Mouse (Mus musculus) neural tube, embryonic 10.5 days (tissue): ENCODE measurements around the gene Man1c1.

Source experiments
- DNase-seq: peaks from one replicate; pipeline ENCODE4 v3.0.0-alpha.2; 2017; ENCODE audit warnings: low spot score; ENCODE audit errors: extremely low spot score

The Man1c1 gene

GRCm38 (mm10) chr4:134641711-134642516 is 62.2 kb downstream of the Man1c1 start:
- no peak for DNase-seq

DNA sequence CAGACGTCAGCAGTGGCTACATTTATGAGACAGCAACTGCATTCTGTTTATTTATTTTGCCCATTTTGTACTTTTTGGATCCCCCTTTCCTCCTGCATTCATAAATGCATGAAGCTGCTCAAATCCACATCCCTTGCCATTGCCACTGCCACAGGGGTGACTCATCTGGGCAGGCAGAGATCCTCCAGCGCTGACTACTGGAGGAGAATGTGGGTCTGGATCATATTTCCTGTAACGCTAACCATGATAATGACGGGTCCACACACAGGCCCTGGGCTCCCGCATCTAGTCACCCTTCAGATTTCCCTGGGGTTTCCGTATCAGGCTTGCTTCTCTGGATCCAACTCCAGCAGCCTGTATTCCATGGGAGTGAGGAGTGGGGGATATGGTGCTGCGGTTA is 64.8 kb downstream of the Man1c1 start:
- no peak for DNase-seq

- DNase-seq, result no peak
Measured at GRCm38 (mm10) chr4:134638111-134638550, 66.0 kb downstream of the Man1c1 start.

- DNase-seq, result no peak
Measured at GRCm38 (mm10) chr4:134636406-134636805, 67.7 kb downstream of the Man1c1 start.

DNA sequence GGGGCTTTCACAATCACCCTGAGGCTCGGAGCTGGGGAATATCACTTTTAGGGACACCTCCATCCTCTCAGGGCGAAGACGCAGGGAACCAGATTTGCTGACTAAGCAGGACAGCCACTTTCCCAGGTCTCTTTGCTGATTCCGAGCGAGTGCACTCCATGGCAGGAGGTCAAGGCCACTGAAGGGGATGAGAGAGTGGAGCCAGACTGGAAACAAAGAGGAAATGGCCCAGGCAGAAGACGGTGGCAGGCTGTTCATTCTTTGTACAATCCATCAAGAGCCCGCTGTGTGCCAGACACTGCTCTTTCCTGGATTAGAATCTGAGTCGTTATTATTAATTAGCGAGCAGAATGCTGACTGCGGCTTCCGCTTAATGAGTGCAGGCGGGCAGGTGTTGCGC is 70.1 kb downstream of the Man1c1 start:
- peak; percentile 35 for DNase-seq

- peak; percentile 41 for DNase-seq
Measured at GRCm38 (mm10) chr4:134632131-134632711, 71.9 kb downstream of the Man1c1 start.

GRCm38 (mm10) chr4:134631471-134632130 is 72.5 kb downstream of the Man1c1 start:
- no peak for DNase-seq

- DNase-seq, result no peak
Measured at GRCm38 (mm10) chr4:134628575-134629384, 75.3 kb downstream of the Man1c1 start.

DNA sequence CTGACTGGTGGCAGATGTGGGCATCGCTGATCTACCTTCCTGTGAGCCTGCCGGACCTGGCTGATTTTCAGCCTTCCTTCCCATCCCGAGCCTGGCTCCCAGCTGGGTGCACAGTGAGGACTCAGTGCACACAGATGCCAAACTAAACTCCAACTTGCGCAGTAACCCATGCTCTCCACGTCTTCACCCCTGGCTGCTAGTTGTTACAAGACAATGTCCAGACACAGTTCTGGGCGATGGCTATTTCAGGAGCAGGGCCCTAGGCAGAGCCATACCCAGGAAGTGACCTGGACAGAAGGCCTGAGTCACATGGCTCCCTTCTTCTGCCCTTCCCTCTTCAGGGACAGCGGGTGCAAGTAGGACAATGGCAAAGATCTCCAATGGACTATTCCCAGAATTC is 76.0 kb downstream of the Man1c1 start:
- no peak for DNase-seq

- DNase-seq, result no peak
Measured at GRCm38 (mm10) chr4:134626883-134627282, 77.2 kb downstream of the Man1c1 start.

DNA sequence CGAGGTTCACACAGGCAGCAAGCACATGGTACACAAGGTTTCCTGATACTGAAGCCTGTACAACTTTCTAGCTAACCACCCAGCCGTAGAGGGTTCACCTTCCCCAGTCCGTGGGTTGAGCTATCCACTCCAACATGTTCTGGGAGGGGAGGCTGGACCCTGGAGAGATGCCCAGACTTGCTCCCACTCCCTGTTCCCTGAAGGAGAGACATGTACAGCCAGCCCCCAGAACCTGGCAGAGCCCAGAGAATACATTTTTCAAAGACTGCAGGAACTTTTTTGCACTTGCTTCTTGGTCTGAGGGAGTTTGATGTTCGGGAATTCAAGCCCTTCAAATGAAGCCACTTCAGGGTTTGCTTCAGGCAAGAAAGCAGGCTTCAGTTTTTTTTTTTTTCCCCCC is 77.7 kb downstream of the Man1c1 start:
- no peak for DNase-seq

DNA sequence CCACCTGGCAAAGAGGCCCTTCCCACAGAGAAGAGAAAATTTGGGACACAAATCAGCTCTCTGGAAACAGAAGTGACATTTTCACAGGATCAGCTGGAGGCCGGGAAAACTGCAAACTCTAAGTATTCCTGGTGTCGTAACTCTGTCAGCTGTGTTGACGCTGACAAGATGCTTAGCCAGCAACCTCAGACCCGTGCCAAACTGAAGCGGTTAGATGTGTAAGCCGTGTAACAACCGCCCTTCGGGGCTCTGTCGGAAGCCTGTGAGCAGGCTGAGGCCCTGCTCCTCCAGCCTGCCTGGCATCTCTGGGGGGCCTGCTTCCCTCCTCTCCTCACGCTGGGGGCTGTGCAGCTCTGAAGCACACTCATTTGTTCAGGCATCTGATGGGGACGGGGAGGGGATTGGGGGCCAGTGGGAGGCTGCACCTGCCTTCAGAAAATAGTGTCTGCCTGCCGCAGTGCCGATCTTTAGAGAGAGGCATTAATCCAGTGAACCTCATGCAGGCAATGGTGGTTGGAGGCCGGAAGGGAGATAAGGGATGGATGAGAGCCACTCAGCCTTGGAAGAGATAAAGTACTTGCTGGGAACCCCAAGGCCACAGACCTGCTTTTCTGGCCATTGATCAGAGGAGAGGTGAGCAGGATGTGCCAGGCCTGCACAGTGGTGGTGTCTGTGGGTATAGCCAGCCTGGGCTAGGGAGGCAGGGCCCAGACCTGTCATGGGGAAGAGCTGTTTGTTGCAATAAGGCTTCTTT is 79.8 kb downstream of the Man1c1 start:
- no peak for DNase-seq

GRCm38 (mm10) chr4:134621695-134622094 is 82.4 kb downstream of the Man1c1 start:
- DNase-seq, result no peak

DNA sequence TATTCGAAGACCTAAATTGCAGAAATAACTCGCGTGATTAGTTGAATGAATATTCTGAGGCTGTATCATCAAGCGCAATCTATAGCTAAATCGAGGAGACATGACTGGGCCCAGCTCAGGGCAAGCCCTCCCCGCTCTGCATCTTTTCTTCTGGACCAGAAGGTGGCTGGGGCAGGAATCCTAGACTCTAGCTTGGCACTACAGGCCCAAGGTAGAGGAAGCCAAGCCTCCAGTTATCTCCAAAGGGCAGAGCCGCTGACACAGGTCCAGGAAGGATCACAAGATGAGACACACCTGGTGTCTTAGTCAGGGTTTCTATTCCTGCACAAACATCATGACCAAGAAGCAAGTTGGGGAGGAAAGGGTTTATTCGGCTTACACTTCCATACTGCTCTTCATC is 83.8 kb downstream of the Man1c1 start:
- no peak for DNase-seq

DNA sequence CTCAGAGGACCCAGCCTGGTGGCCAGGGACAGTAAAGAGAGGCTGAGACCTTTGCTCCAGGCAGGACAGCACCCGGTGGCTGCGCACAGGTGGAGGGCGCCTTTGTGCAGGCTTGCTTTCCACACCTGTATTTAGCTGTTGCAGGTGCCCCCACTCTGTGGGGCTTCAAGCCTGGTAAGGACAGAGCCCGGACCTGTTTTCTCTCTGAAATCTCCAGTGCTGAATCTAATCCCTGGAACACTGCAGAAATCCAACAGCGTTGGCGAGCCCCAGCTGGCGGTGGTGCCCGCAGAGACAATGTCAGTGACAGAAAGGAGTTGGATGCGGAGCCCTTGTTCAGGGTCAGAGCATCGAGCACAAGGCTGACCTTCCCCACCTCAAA is 84.6 kb downstream of the Man1c1 start:
- DNase-seq, result no peak

GRCm38 (mm10) chr4:134618810-134619488 is 85.1 kb downstream of the Man1c1 start:
- no peak for DNase-seq

GRCm38 (mm10) chr4:134617779-134618178 is 86.3 kb downstream of the Man1c1 start:
- DNase-seq, result no peak

GRCm38 (mm10) chr4:134615929-134616625 is 88.0 kb downstream of the Man1c1 start:
- no peak for DNase-seq

DNA sequence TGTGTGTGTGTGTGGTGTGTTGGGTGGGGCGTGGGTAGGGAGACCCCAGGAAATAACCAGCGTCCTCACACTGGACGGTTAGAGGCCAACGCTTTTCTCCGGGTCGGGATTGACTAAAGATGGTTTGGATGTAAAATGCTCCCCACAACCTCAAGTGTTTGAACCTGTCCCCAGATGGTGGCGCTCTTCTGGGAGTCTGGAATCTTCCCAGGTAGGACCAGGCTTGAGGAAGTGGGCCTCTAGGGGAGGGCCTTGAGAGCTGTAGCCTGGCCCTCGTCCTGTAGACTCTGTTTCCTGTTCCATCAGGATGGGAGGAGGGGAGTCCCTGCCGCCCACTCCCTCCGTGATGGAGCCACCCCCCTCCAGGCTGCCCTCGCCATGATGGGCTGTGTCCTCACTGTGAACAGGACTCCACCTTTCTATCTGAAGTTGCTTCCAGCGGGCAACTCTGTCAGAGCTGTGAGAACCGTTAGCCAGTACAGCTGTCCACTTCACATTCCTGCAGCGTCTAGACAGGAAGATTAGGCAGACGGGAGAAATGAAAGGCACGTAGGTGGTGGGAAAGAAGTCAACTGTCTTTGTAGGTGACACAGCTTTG is 91.9 kb downstream of the Man1c1 start:
- DNase-seq, result no peak
